Mouse (Mus musculus) liver, postnatal 0 days (tissue): ENCODE results near the gene Gm3194.
"Not testable (repeated sequence)": the region's sequence is repeated elsewhere in the genome, so short reads cannot be mapped to it uniquely, and the experiment has no call there.

ENCODE experiments used
- CTCF ChIP-seq: sonication (generic); IDR thresholded peaks from 2 replicates; pipeline ENCODE4 v1.5.1; 2016; ENCODE audit warnings: antibody characterized with exemption, low read depth
- EP300 ChIP-seq: IDR thresholded peaks from 2 replicates; pipeline ENCODE4 v1.6.1; 2016; ENCODE audit warnings: antibody characterized with exemption, low read depth, mild to moderate bottlenecking

DNA sequence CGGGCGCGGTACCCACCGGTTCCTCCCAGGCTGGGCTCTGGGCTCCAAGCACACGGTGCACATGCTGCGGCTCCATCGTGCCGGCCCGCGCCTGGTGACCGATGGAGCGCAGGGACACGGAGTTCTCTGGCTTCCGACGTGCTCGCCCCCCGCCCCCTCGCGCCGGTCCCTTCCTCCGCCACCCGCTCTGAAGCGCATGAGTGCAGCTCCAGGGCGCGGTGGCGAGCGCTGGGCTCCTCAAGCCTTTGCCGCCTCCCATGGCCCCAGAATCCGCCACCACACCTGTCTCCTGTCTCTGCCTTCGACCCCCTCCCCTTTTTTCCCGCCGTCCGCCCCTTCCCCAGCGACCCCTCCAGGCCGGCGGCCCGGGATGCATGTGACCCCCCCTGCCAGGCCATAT lies 66.3 kb downstream of the Gm3194 start, which contains the start of gene Gm3500:
- TF ChIP-seq CTCF, EP300: not testable (repeated sequence)
